Mouse (Mus musculus): ENCODE results near the gene Atg10.
"Not testable (repeated sequence)": the region's sequence is repeated elsewhere in the genome, so short reads cannot be mapped to it uniquely, and the experiment has no call there.

Atg10 gene

DNA sequence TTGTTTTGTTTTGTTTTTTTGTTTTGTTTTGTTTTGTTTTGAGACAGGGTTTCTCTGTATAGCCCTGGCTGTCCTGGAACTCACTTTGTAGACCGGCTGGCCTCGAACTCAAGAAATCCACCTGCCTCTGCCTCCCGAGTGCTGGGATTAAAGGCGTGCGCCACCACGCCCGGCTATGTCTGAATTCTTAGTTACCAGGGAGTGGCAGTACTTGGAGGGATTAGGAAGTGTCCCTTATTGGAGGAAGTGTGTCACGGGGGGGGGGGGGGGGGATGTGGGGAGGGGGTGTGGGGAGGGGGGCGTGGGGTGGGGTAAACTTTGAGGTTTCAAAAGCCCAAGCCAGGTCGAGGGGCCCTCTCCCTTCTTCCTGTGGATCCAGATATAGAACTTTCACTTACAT lies 295.5 kb downstream of the Atg10 start:
- not testable (repeated sequence) for DNase-seq

DNA sequence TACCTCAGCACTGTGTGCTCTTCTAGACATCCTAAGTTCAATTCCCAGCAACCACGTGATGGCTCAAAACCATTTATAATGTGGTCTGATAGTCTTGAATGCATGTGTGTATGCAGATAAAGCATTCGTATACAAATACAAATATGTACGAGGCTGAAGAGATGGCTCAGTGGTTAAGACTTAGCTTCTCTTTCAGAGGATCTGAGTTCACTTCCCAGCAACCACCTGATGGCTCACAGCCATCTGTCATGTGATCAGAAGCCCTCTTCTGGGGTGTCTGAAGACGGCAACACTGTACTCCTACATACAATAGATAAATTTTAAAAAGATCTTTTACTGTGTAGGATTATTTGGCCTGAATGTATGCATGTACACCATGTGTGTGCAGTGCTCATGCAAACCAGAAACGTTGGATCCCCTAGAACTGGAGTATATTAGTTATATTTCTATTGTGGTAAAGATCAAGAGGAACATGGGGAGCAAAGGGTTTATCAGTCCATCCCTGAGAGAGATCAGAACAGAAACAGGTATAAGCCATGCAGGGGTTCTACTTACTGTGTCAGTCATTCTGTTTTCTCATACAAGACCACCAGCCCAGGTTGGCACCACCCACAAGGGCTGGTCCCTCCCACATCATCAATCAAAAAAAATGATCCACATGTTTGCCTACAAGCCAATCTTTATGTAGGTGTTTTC lies 296.7 kb downstream of the Atg10 start:
- DNase-seq: no peak

- no peak for DNase-seq
Measured at GRCm38 (mm10) chr13:90926125-90926765, 297.5 kb downstream of the Atg10 start.

- DNase-seq: no peak
Measured at GRCm38 (mm10) chr13:90925191-90925590, 298.6 kb downstream of the Atg10 start.

DNA sequence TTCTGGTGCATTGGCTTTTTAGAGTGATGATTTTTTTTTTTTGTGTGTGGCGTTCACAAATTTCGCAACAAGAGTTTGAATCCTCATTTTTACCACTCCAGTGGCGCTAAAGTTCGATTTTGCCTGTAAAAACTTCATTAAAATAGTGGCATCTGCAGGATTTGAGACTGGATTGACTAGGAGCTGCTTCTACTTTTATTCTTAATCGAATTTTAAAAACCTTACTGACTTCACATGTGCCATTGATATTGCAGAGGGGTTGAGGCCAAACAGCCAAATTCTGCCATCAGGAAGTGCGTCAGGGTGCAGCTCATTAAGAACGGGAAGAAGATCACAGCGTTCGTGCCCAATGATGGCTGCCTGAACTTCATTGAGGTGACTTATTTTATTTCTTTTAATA lies 299.7 kb downstream of the Atg10 start:
- DNase-seq: no peak

DNA sequence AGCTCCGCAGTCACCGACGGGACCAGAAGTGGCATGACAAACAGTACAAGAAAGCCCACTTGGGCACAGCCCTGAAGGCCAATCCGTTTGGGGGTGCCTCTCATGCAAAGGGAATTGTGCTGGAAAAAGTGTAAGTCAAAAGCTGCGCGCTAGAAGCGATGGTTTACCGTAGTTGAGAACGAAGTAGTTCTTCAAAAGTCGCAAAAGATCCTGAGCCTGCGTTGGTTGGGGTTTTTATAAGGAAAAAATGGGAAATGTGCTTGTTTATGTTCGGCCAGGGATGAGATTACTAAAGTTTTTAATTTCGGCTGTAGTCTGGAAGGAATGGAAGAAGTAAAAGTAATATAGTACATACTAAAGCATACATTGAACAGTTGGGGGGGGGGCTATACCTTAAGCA lies 300.2 kb downstream of the Atg10 start:
- DNase-seq: not testable (repeated sequence)

- DNase-seq: peak; percentile 92
Measured at GRCm38 (mm10) chr13:90922751-90923612, 300.8 kb downstream of the Atg10 start, which contains the start of gene Rps23. Gene Rps23 (plus strand): TSS chr13:90922958.

DNA sequence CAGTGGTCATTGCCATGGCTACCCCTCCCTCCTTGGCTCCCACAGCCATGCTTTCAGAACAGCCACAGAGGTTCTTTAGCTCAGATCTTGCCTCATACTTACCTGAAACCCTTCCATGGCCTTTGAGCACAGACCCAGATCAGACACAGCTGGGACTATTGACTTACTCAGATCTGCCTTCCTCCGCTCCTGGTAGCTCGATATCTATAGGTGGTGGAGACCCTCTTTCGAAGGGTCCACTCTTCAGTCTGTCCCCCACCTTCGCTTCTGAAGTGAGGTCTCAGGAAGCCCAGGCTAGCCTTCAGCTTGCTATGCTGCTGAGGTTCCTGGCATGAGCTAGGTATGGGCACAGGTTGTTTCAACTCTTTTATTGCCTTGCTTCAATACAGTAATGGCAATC lies 309.0 kb downstream of the Atg10 start:
- no peak for DNase-seq

- no peak for DNase-seq
Measured at GRCm38 (mm10) chr13:90913675-90914192, 310.0 kb downstream of the Atg10 start.

GRCm38 (mm10) chr13:90912760-90913674 lies 310.8 kb downstream of the Atg10 start:
- DNase-seq: no peak

- no peak for DNase-seq
Measured at GRCm38 (mm10) chr13:90907376-90907775, 316.4 kb downstream of the Atg10 start.

- DNase-seq: no peak
Measured at GRCm38 (mm10) chr13:90905176-90905575, 318.6 kb downstream of the Atg10 start, which contains the start of gene Atp6ap1l. Gene Atp6ap1l (minus strand): TSS chr13:90905355.

DNA sequence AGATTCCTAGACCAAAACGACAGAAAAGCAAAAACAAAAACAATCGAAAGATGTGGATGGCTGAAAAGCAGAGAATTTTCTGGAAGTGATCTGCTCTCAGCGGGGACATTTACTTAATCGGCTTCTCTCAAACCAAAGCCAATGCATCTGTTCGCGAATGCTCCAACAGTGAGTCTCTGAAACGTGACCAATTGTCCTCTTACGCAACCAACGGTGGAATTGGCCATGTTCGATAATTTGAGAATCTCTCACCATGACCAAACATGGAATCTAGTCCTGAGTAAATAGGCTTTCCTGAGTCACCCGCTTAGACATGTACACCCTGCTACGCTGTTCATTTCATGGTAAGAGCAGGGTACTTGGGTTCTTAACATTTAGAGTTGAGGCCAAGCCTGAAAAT lies 326.9 kb downstream of the Atg10 start:
- DNase-seq: no peak

DNA sequence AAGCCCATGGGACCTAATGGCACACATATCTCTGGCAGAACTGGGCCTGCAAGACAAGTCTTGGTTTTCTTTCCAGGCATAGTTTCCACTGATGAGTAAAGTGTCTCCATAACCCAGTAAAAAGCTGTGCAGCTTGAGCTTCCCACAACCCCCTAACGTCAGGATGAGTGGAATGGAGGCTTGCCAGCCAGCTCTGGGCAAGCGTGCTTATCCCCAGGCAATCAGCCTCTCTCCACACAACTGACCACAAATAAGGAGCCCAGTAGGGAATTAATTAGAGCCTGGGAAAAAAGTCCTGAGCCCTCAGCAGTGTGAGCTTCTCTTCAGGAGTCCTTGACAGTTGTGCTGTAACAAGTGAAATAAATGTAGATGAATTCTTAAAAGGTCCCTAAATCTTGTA lies 327.7 kb downstream of the Atg10 start:
- no peak for DNase-seq

- DNase-seq: no peak
Measured at GRCm38 (mm10) chr13:90894819-90895218, 328.9 kb downstream of the Atg10 start.

GRCm38 (mm10) chr13:90890111-90890510 lies 333.7 kb downstream of the Atg10 start:
- DNase-seq: no peak

DNA sequence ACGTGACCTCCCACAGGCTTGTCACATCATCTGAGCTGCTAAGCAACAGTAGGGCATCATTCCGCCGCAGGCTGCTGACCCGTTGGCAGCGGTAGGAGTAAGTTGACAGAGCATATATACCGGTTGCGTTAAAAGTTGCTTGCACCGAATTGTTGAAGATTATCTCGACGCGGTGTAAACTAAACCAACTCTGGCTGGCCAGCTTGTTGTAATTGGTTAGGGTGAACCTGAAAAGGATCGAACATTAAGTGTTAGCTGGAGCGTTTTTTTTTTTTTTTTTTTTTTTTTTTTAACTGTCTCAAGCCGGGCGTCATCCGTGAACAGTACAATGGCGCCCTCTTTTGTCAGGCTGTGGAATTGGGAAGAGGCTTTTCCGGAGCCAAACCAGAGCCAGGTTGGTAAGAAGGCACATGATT lies 337.2 kb downstream of the Atg10 start:
- DNase-seq: peak; percentile 78

- no peak for DNase-seq
Measured at GRCm38 (mm10) chr13:90885856-90886532, 337.8 kb downstream of the Atg10 start.

All from kidney, adult 9 months (tissue).